Mouse (Mus musculus): ENCODE results near the gene Rps27.
A peak's percentile ranks its signal among the peaks of the same experiment; 100 is the strongest.

Rps27 gene

GRCm38 (mm10) chr3:90231507-90232333 is 18.3 kb upstream of the Rps27 start, which contains the start of gene Jtb:
TSS of gene Jtb (plus strand) at chr3:90231597.
- peak; percentile 83 for DNase-seq (ENCODE audit: low spot score)

- DNase-seq (ENCODE audit: low spot score) = no peak
These were observed 17.6 kb upstream of the Rps27 start for GRCm38 (mm10) chr3:90231075-90231474.

GRCm38 (mm10) chr3:90224331-90224730 is 10.9 kb upstream of the Rps27 start:
- no peak for DNase-seq (ENCODE audit: low spot score)

- DNase-seq (ENCODE audit: low spot score) = no peak
These were observed 9.5 kb upstream of the Rps27 start for GRCm38 (mm10) chr3:90222941-90223340.

GRCm38 (mm10) chr3:90222455-90222854 is 9.0 kb upstream of the Rps27 start:
- DNase-seq (ENCODE audit: low spot score) = no peak

GRCm38 (mm10) chr3:90221123-90221522 is 7.7 kb upstream of the Rps27 start:
- no peak for DNase-seq (ENCODE audit: low spot score)

- DNase-seq (ENCODE audit: low spot score) = peak; percentile 67
These were observed 7.1 kb upstream of the Rps27 start for GRCm38 (mm10) chr3:90220531-90220951.

GRCm38 (mm10) chr3:90220088-90220487 is 6.6 kb upstream of the Rps27 start:
- DNase-seq (ENCODE audit: low spot score) = no peak

GRCm38 (mm10) chr3:90215825-90216380 is 2.5 kb upstream of the Rps27 start:
- no peak for DNase-seq (ENCODE audit: low spot score)

- DNase-seq (ENCODE audit: low spot score) = no peak
These were observed 669 bp upstream of the Rps27 start for GRCm38 (mm10) chr3:90213956-90214684.

- DNase-seq (ENCODE audit: low spot score) = no peak
These were observed 728 bp downstream of the Rps27 start for GRCm38 (mm10) chr3:90212723-90213122.

- DNase-seq (ENCODE audit: low spot score) = no peak
These were observed 1.7 kb downstream of the Rps27 start for GRCm38 (mm10) chr3:90211475-90212398.

GRCm38 (mm10) chr3:90209908-90210566 is 3.4 kb downstream of the Rps27 start:
- DNase-seq (ENCODE audit: low spot score) = no peak

GRCm38 (mm10) chr3:90208662-90209061 is 4.8 kb downstream of the Rps27 start:
- no peak for DNase-seq (ENCODE audit: low spot score)

GRCm38 (mm10) chr3:90204582-90204981 is 8.9 kb downstream of the Rps27 start:
- DNase-seq (ENCODE audit: low spot score) = no peak

GRCm38 (mm10) chr3:90203619-90204018 is 9.8 kb downstream of the Rps27 start:
- no peak for DNase-seq (ENCODE audit: low spot score)

- DNase-seq (ENCODE audit: low spot score) = no peak
These were observed 10.6 kb downstream of the Rps27 start for GRCm38 (mm10) chr3:90202884-90203283.

GRCm38 (mm10) chr3:90197548-90197947 is 15.9 kb downstream of the Rps27 start:
- no peak for DNase-seq (ENCODE audit: low spot score)

GRCm38 (mm10) chr3:90195644-90196043 is 17.8 kb downstream of the Rps27 start:
- DNase-seq (ENCODE audit: low spot score) = no peak

GRCm38 (mm10) chr3:90194759-90195158 is 18.7 kb downstream of the Rps27 start:
- DNase-seq (ENCODE audit: low spot score) = no peak

GRCm38 (mm10) chr3:90190859-90191510 is 22.5 kb downstream of the Rps27 start:
- no peak for DNase-seq (ENCODE audit: low spot score)

Data from urinary bladder, postnatal 25 days (tissue).